Mouse (Mus musculus): Measurements from ENCODE around the gene Hnrnpul1. TPM values are rescaled to one million over a fixed set of nuclear protein-coding genes. Genes with fewer than 3 reads are reported as not detected.
A peak's percentile ranks its signal among the peaks of the same experiment; 100 is the strongest.

Hnrnpul1 gene
- polyA plus RNA-seq, 1 experiment from 2014 or later, result 74.2 TPM

- Histone ChIP-seq H3K36me3 (ENCODE audit: control insufficient read depth, insufficient read depth, low read length) (no peaks in the 10 kb centered on the region), H3K4me1 (ENCODE audit: control insufficient read depth, insufficient read depth, low read length) (peaks cover 15% of the 10 kb centered on the region), H3K27ac (ENCODE audit: low read depth, low read length) (no peak overlapping the region), H3K9me3 (ENCODE audit: control insufficient read depth, low read length) (no peaks in the 10 kb centered on the region), H3K9ac (ENCODE audit: low read length) (no peak overlapping the region), H3K4me3 (ENCODE audit: low read depth, low read length) (no peak overlapping the region), H3K27me3 (ENCODE audit: control insufficient read depth, insufficient read depth, low read length) (peaks cover 50% of the 10 kb centered on the region), H3K4me2 (no peak overlapping the region)
- ATAC-seq (ENCODE audit: low FRiP score), result no peak
- WGBS, result 34% methylated on average over 5 of the region's 5 CpGs
- DNase-seq (ENCODE audit: low spot score, missing footprints), result no peak
Observed at GRCm38 (mm10) chr7:25690051-25690450, 64.5 kb downstream of the Hnrnpul1 start.

DNA sequence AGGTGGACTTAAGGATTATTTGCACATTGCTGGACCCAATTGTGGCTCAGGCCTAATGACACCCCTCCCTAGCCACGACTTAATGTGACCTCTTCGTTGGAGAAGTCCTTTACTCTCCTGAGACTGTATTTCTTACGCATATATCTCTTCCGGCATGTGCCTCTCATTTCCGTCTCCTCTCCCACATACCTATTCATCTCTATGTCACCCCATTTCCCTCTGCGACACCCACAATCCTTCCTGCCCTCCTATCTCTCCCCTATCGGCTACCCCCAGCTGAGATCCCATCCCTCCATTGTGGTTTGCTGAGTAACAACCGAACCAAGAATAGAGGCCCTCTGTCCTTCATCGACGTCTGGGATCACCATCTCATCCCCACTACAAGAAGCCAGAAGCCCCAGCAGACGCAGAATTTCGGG, 64.9 kb downstream of the Hnrnpul1 start:
- no peak overlapping the region for H3K9ac ChIP-seq (ENCODE audit: low read length)
- no peak for ATAC-seq (ENCODE audit: low FRiP score)
- 11% methylated on average over 12 of the region's 12 CpGs for WGBS
- peaks cover 50% of the 10 kb centered on the region for H3K27me3 ChIP-seq (ENCODE audit: control insufficient read depth, insufficient read depth, low read length)
- no peaks in the 10 kb centered on the region for H3K36me3 ChIP-seq (ENCODE audit: control insufficient read depth, insufficient read depth, low read length)
- H3K4me2 ChIP-seq, result peak overlapping the region; percentile 72; the same call in 1 of the 2 replicates
- no peak for DNase-seq (ENCODE audit: low spot score, missing footprints)
- H3K9me3 ChIP-seq (ENCODE audit: control insufficient read depth, low read length), result no peaks in the 10 kb centered on the region
- peak overlapping the region; percentile 47; the same call in 1 of the 2 replicates for H3K4me3 ChIP-seq (ENCODE audit: low read depth, low read length)
- no peak overlapping the region for H3K27ac ChIP-seq (ENCODE audit: low read depth, low read length)
- H3K4me1 ChIP-seq (ENCODE audit: control insufficient read depth, insufficient read depth, low read length), result peaks cover 15% of the 10 kb centered on the region

DNA sequence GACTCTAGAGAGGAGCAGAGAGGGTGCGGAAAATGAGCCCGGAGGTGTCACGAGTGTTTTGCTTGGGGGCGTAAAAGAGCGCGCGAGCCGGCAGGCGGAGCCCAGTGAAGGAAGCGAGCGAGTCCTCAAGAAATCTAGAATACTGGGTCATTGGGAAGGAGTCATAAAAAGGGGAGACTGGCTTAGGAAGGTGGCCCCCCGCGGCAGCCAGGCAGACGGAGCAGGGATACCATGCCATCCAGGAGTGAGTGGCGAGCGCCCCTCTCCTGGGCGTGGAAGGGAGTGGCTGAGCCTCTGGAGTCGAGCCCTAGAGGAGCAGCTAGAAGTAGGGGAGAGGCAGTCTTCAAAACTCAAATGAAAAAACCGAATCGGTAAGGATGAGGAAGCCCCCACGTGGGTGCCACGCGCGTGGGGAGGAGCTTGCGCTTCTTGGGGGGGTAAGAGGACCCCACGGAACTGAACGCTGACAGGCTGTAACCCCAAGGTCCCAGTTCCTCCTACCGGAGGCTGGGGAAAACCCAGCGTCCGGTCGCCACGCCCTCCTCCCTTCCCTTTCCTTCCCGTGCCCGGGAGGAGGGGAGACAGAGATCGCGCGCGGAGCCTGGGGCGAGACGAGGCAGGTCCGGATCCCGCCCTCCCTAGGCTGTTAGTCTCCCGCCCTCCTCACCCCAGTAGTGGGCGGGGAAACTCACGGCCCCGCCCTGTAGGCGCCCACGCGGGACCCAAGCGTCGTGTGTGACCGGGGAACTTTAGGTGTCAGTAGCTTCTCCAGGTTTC, 65.6 kb downstream of the Hnrnpul1 start:
- H3K4me1 ChIP-seq (ENCODE audit: control insufficient read depth, insufficient read depth, low read length), result peaks cover 15% of the 10 kb centered on the region
- H3K9ac ChIP-seq (ENCODE audit: low read length), result peak overlapping the region; percentile 30; the same call in 1 of the 2 replicates
- H3K4me2 ChIP-seq, result peak overlapping the region; percentile 72
- H3K36me3 ChIP-seq (ENCODE audit: control insufficient read depth, insufficient read depth, low read length), result no peaks in the 10 kb centered on the region
- peaks cover 50% of the 10 kb centered on the region for H3K27me3 ChIP-seq (ENCODE audit: control insufficient read depth, insufficient read depth, low read length)
- peak overlapping the region; percentile 47 for H3K4me3 ChIP-seq (ENCODE audit: low read depth, low read length)
- DNase-seq (ENCODE audit: low spot score, missing footprints) (peak; percentile 89), ATAC-seq (ENCODE audit: low FRiP score) (peak; percentile 48)
- WGBS, result 2% methylated on average over 49 of the region's 52 CpGs
- H3K9me3 ChIP-seq (ENCODE audit: control insufficient read depth, low read length), result no peaks in the 10 kb centered on the region
- H3K27ac ChIP-seq (ENCODE audit: low read depth, low read length), result no peak overlapping the region

- no peaks in the 10 kb centered on the region for H3K36me3 ChIP-seq (ENCODE audit: control insufficient read depth, insufficient read depth, low read length)
- H3K27me3 ChIP-seq (ENCODE audit: control insufficient read depth, insufficient read depth, low read length), result peaks cover 50% of the 10 kb centered on the region
- H3K27ac ChIP-seq (ENCODE audit: low read depth, low read length), result no peak overlapping the region
- H3K9ac ChIP-seq (ENCODE audit: low read length), result peak overlapping the region; percentile 3
- peaks cover 15% of the 10 kb centered on the region for H3K4me1 ChIP-seq (ENCODE audit: control insufficient read depth, insufficient read depth, low read length)
- DNase-seq (ENCODE audit: low spot score, missing footprints) (peak; percentile 88), ATAC-seq (ENCODE audit: low FRiP score) (0 out of 2 replicates have a peak, but pooled peaks have one; percentile 8)
- H3K9me3 ChIP-seq (ENCODE audit: control insufficient read depth, low read length), result no peaks in the 10 kb centered on the region
- under 1% methylated on average over 47 of the region's 47 CpGs for WGBS
- H3K4me2 ChIP-seq, result peak overlapping the region; percentile 72
- H3K4me3 ChIP-seq (ENCODE audit: low read depth, low read length), result peak overlapping the region; percentile 47
Observed at GRCm38 (mm10) chr7:25687811-25688401, 66.7 kb downstream of the Hnrnpul1 start.

- peaks cover 50% of the 10 kb centered on the region for H3K27me3 ChIP-seq (ENCODE audit: control insufficient read depth, insufficient read depth, low read length)
Observed at GRCm38 (mm10) chr7:25686680-25687531, 67.7 kb downstream of the Hnrnpul1 start, which contains the start of gene Tgfb1. Gene Tgfb1, plus strand, starts transcription at chr7:25687002.

GRCm38 (mm10) chr7:25685926-25686470, 68.6 kb downstream of the Hnrnpul1 start:
- ATAC-seq (ENCODE audit: low FRiP score) (0 out of 2 replicates have a peak, but pooled peaks have one; percentile 15), DNase-seq (ENCODE audit: low spot score, missing footprints) (no peak)
- no peak overlapping the region for H3K4me2 ChIP-seq
- peaks cover 18% of the 10 kb centered on the region for H3K4me1 ChIP-seq (ENCODE audit: control insufficient read depth, insufficient read depth, low read length)
- peaks cover 50% of the 10 kb centered on the region for H3K27me3 ChIP-seq (ENCODE audit: control insufficient read depth, insufficient read depth, low read length)
- H3K27ac ChIP-seq (ENCODE audit: low read depth, low read length), result no peak overlapping the region
- no peak overlapping the region; the same call in 1 of the 2 replicates for H3K4me3 ChIP-seq (ENCODE audit: low read depth, low read length)
- no peaks in the 10 kb centered on the region for H3K9me3 ChIP-seq (ENCODE audit: control insufficient read depth, low read length)
- H3K9ac ChIP-seq (ENCODE audit: low read length), result no peak overlapping the region
- no peaks in the 10 kb centered on the region for H3K36me3 ChIP-seq (ENCODE audit: control insufficient read depth, insufficient read depth, low read length)
- WGBS, result 70% methylated on average over 21 of the region's 21 CpGs

More at GRCm38 (mm10) chr7:25686680-25687531, 67.7 kb downstream of the Hnrnpul1 start, which contains the start of gene Tgfb1:
- Histone ChIP-seq H3K4me1 (ENCODE audit: control insufficient read depth, insufficient read depth, low read length) (peaks cover 15% of the 10 kb centered on the region), H3K36me3 (ENCODE audit: control insufficient read depth, insufficient read depth, low read length) (no peaks in the 10 kb centered on the region), H3K4me3 (ENCODE audit: low read depth, low read length) (peak within 1 kb of the TSS; percentile 47), H3K9me3 (ENCODE audit: control insufficient read depth, low read length) (no peaks in the 10 kb centered on the region), H3K4me2 (peak within 1 kb of the TSS; percentile 72), H3K27ac (ENCODE audit: low read depth, low read length) (no peak within 1 kb of the TSS), H3K9ac (ENCODE audit: low read length) (peak within 1 kb of the TSS; percentile 59)
- peak; percentile 56 for ATAC-seq (ENCODE audit: low FRiP score)
- peak; percentile 97 for DNase-seq (ENCODE audit: low spot score, missing footprints)
- WGBS, result 1% methylated on average over 46 of the region's 69 CpGs

DNA sequence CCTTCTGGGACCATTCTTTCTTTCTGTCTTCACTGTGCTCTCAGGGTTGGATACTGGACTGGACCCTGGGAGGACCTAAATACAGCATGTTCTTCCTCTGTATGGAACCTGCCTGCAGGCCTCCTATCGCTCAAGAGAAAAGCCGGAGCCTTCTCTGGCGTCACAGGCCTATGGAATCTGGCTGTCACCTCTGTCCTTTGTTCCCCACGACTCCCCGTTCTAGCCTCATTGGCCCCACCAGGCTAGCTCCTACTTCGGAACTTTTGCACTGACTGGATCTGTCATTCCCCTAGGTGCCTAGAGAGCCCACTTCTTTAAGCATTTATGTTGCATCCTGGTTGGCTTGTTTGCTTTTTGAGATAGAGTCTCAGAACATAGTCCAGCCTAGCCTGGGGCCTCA, 69.9 kb downstream of the Hnrnpul1 start:
- Histone ChIP-seq H3K9me3 (ENCODE audit: control insufficient read depth, low read length) (no peaks in the 10 kb centered on the region), H3K9ac (ENCODE audit: low read length) (no peak overlapping the region), H3K4me2 (no peak overlapping the region), H3K27ac (ENCODE audit: low read depth, low read length) (no peak overlapping the region), H3K4me1 (ENCODE audit: control insufficient read depth, insufficient read depth, low read length) (peaks cover 18% of the 10 kb centered on the region), H3K4me3 (ENCODE audit: low read depth, low read length) (no peak overlapping the region), H3K27me3 (ENCODE audit: control insufficient read depth, insufficient read depth, low read length) (peaks cover 40% of the 10 kb centered on the region), H3K36me3 (ENCODE audit: control insufficient read depth, insufficient read depth, low read length) (no peaks in the 10 kb centered on the region)
- ATAC-seq (ENCODE audit: low FRiP score) (no peak), DNase-seq (ENCODE audit: low spot score, missing footprints) (no peak)
- WGBS, result 85% methylated on average over 6 of the region's 6 CpGs

DNA sequence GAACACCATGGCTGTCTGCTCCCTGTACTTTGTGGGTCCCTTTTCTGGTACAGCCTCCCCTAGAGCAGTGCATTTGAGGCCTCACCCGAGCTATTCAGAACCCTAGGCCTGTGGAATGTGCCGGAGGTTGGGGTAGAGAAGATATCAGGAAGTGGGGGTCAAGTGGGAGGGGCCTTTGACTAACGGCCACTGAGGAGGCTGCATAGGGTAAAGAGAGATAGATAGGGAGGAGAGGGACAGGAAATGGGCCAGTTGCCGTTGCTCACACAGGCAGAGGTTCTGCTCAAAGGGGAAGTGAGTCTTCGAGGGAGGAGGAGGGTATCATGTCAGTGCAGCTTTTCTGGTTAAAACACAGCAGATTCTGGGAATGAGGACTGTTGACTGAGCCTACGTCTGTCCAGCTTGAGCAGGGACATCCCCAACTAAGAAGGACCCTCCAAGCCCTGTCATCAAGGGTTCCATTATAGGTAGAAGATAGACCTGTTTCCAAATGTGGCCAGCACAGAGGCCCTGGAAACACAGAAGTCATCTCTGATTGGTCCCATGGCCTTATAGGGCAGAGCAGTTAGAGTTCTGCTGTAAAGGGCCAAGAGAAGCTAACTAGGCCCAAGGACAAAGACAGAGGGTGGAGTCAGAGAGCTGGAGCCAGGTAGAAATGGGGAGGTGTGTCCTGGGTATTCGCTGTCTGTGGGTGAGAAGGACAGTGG, 70.9 kb downstream of the Hnrnpul1 start:
- WGBS, result 70% methylated on average over 7 of the region's 7 CpGs
- Histone ChIP-seq H3K9ac (ENCODE audit: low read length) (no peak overlapping the region), H3K27me3 (ENCODE audit: control insufficient read depth, insufficient read depth, low read length) (peaks cover 29% of the 10 kb centered on the region), H3K4me2 (no peak overlapping the region), H3K4me1 (ENCODE audit: control insufficient read depth, insufficient read depth, low read length) (peaks cover 13% of the 10 kb centered on the region), H3K27ac (ENCODE audit: low read depth, low read length) (no peak overlapping the region), H3K4me3 (ENCODE audit: low read depth, low read length) (no peak overlapping the region), H3K36me3 (ENCODE audit: control insufficient read depth, insufficient read depth, low read length) (no peaks in the 10 kb centered on the region), H3K9me3 (ENCODE audit: control insufficient read depth, low read length) (no peaks in the 10 kb centered on the region)
- no peak for ATAC-seq (ENCODE audit: low FRiP score)
- no peak for DNase-seq (ENCODE audit: low spot score, missing footprints)
